Mouse (Mus musculus) forebrain, embryonic 14.5 days (tissue): ENCODE results near the gene Kpna1. TPM values are rescaled to one million over a fixed set of nuclear protein-coding genes. Genes with fewer than 3 reads are reported as not detected.
"Not testable (repeated sequence)": the region's sequence is repeated elsewhere in the genome, so short reads cannot be mapped to it uniquely, and the experiment has no call there.

Experiments
- ATAC-seq: fragments of 200-750 bp; cut with Nextera tagmentation; 2 replicates; pipeline ENCODE4 v1.8.0; 2017; ENCODE audit warnings: mild to moderate bottlenecking, moderate library complexity
- DNase-seq: peaks from one replicate; pipeline ENCODE4 v3.0.0-alpha.2; 2015; ENCODE audit warnings: low spot score
- H3K27ac ChIP-seq: fragments of 300-500 bp; sonication (generic); 2 replicates; pipeline ENCODE4 v1.5.1; 2014; ENCODE audit warnings: low read depth, mild to moderate bottlenecking, control low read depth, low read length, moderate library complexity
- H3K27me3 ChIP-seq: fragments of 300-500 bp; sonication (generic); replicated peaks from 2 replicates; pipeline ENCODE4 v1.6.1; 2014; ENCODE audit warnings: low read length, control low read depth, mixed read lengths; ENCODE audit not compliant: control insufficient read depth, insufficient read depth
- H3K36me3 ChIP-seq: fragments of 300-500 bp; sonication (generic); 2 replicates; pipeline ENCODE4 v1.6.1; 2014; ENCODE audit warnings: low read length, control low read depth; ENCODE audit not compliant: control insufficient read depth, insufficient read depth
- H3K4me1 ChIP-seq: fragments of 300-500 bp; sonication (generic); 2 replicates; pipeline ENCODE4 v1.6.1; 2014; ENCODE audit warnings: antibody characterized with exemption, low read length, control low read depth; ENCODE audit not compliant: control insufficient read depth, insufficient read depth
- H3K4me2 ChIP-seq: fragments of 300-500 bp; sonication (generic); 2 replicates; pipeline ENCODE4 v1.6.1; 2014; ENCODE audit warnings: mild to moderate bottlenecking, control low read depth, low read length
- H3K4me3 ChIP-seq: fragments of 300-500 bp; sonication (generic); 2 replicates; pipeline ENCODE4 v1.5.1; 2014; ENCODE audit warnings: low read depth, low read length, control low read depth
- H3K9ac ChIP-seq: fragments of 300-500 bp; sonication (generic); 2 replicates; pipeline ENCODE4 v1.6.1; 2014; ENCODE audit warnings: mild to moderate bottlenecking, low read length, control low read depth, moderate library complexity
- H3K9me3 ChIP-seq: fragments of 300-500 bp; sonication (generic); replicated peaks from 2 replicates; pipeline ENCODE4 v1.6.1; 2016; ENCODE audit warnings: low read length, control low read depth, mixed read lengths; ENCODE audit not compliant: control insufficient read depth
- WGBS: fragments of 180-500 bp; shearing (Covaris S2); extraction: QIAGEN DNeasy Blood & Tissue Kit; methylation state at CpG from one replicate; pipeline ENCODE4 v1.1.7; 2014; 5-methylcytosine and 5-hydroxymethylcytosine counted together
- polyA plus RNA-seq: library from polyadenylated mRNA; unstranded; fragments of >200 nt; fragmentation: Nextera tagmentation; extraction: Ambion mirVana; gene quantifications from 2 replicates; pipeline ENCODE4 v1.2.1, GENCODE M21; 2014

Kpna1 gene
- polyA plus RNA-seq = 85.2 and 90.2 TPM in 2 replicates

DNA sequence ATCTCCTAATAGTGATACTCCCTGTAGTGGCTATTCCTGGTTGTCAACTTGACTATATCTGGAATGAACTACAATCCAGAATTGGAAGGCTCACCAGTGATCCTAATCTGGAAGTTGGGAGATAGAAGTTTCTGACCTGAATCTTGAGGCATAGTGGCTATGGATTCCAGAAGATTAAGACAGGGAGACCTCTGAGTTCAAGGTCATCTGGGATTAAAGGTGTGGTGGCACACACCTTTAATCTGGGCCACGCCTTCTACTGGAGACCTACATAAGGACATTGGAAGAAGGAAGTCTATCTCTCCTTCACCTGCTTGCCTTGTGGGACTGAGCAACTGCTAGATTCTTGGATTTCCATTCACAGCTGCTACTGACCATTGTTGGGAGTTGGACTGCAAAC is at the start of gene Kpna1:
Kpna1 (plus strand) TSS at position 301 of the 400 bp plus-strand sequence.
- not testable (repeated sequence) for ATAC-seq, H3K9ac ChIP-seq, H3K4me2 ChIP-seq, H3K4me3 ChIP-seq, DNase-seq, H3K9me3 ChIP-seq, H3K36me3 ChIP-seq, H3K27ac ChIP-seq, H3K4me1 ChIP-seq, H3K27me3 ChIP-seq
- 92% methylated on average over 1 of the region's 1 CpGs for WGBS

DNA sequence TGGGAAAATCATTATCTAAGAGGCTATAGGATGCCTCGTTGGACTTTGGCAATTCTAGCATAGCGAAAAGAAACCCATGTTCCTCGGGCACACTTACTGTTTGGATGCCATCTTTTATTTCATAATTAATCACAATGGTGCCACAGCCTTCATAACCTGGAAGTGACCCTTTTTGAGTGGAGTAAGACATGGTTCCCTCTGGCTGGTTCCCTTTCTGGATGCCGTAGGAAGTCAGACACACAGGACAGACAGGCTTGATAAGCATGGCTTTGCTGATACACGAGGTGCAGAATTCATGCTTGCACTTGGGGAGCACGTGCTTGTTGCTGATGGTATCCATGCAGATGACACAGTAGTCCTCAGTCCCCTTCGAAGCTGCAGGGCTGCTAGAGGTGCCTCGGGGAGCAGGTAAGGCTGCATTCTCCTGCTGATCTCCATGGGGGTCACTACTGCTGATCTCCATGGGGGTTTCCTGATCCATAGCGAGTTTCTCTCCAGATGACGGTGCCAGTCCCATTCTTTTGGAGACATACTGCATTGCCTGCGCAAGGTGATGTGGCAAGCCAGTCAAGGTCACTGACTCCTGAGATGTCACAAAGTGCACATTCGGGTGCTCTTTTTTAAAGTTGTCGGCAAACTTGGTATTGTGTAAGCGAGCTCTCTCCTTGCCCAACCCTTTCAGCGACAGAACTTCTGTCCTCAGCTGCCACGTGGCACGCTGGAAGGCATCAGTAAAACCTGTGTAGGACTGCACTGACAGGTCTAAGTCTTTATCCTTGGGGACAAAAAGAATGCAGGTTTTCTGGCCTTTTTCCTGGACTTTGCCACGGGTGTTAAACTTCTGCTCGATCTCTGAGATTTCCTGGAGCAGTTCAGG is 46.1 kb upstream of the Kpna1 start:
- H3K36me3 ChIP-seq = no peaks in the 10 kb centered on the region
- DNase-seq (no peak), ATAC-seq (no peak)
- no peaks in the 10 kb centered on the region for H3K4me1 ChIP-seq
- no peaks in the 10 kb centered on the region for H3K9me3 ChIP-seq
- no peaks in the 10 kb centered on the region for H3K27me3 ChIP-seq
- no peak overlapping the region for H3K9ac ChIP-seq
- no peak overlapping the region for H3K4me2 ChIP-seq
- H3K27ac ChIP-seq = no peak overlapping the region
- H3K4me3 ChIP-seq = no peak overlapping the region
- 89% methylated on average over 19 of the region's 19 CpGs for WGBS

- no peak for ATAC-seq
- Histone ChIP-seq H3K36me3 (no peaks in the 10 kb centered on the region), H3K9ac (no peak overlapping the region), H3K27me3 (no peaks in the 10 kb centered on the region), H3K4me3 (no peak overlapping the region), H3K4me2 (no peak overlapping the region), H3K27ac (no peak overlapping the region), H3K4me1 (no peaks in the 10 kb centered on the region), H3K9me3 (no peaks in the 10 kb centered on the region)
- 88% methylated on average over 10 of the region's 10 CpGs for WGBS
- DNase-seq = no peak
These were observed 45.4 kb upstream of the Kpna1 start for GRCm38 (mm10) chr16:35933181-35933580.

DNA sequence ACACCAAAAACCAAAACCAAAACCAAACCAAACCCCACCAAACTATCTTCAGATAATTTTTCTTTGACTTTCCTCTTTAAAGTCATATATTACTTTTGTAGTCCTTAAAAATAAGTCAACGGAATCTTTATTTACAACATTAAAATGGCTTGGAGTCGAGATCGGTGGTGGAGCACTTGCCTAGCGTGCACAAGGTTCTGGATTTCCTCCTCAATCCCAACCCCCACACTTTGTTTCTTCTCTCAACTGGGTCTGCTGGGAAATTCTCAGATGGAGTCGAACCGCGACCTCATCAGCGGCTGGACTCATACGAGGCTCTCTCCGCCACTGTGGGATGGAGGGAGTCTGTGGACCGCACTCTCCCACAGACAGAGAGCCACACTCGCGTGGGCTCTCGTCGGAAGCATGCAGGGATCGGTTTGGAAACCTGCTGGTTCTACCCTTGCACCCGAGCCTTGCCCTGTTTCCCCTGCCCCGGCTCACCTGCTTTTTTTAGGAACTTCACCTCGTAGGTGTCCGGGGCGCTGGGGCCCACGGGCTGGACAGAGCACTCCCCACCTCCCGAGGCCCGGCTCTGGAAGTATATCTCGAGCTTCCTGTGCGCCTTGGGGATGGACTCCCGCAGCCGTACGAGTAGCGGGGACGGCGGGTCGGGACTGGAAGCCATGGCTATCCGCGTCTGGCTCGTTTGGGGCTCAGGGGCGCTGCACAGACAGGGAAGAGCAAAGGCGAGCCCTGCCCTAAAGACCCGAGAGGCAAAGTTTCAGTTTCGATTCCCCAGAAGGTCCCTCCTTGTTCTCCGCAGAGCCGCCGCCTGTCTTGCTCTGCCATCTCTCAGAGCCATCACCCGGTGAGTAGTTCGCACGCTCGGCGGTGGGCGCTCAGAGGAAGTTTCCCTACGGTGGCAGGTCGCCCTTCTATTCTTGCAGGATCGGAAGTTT is 40.1 kb upstream of the Kpna1 start, which contains the start of the genes Parp9 and Dtx3l:
Parp9 (plus strand) TSS at position 260 of the 941 bp plus-strand sequence.
Dtx3l (minus strand) TSS at position 941 of the 941 bp plus-strand sequence.
- Histone ChIP-seq H3K36me3 (no peaks in the 10 kb centered on the region), H3K4me2 (peak within 1 kb of the TSS; percentile 84), H3K27ac (no peak within 1 kb of the TSS), H3K4me1 (peaks cover 8% of the 10 kb centered on the region), H3K27me3 (no peaks in the 10 kb centered on the region), H3K9ac (peak within 1 kb of the TSS; percentile 75), H3K9me3 (no peaks in the 10 kb centered on the region), H3K4me3 (peak within 1 kb of the TSS; percentile 58)
- DNase-seq (peak; percentile 50), ATAC-seq (peak; percentile 63)
- 2% methylated on average over 52 of the region's 52 CpGs for WGBS

DNA sequence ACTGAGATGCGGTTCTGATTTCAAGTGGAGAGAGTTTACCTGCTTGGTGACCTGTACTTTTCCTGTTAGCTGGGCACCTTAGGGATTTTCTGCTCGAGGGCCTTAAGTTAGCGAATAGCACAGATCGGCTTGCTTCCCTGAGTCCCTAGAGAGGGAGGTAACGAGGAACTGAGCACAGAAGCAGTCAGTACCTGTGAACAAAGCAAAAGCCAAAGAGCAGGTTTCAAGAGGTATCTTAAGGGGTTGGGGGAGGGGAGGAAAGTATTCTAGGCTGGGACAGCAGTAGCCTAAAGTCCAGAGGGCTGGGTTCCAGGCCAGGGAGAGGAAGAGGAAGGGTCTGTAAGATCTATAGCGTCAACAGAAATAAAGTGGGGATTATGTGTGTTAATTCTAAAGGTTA is 39.3 kb upstream of the Kpna1 start:
- Histone ChIP-seq H3K4me1 (peaks cover 8% of the 10 kb centered on the region), H3K27me3 (no peaks in the 10 kb centered on the region), H3K4me3 (peak overlapping the region; percentile 58), H3K9me3 (no peaks in the 10 kb centered on the region), H3K36me3 (no peaks in the 10 kb centered on the region), H3K27ac (no peak overlapping the region), H3K9ac (peak overlapping the region; percentile 75), H3K4me2 (peak overlapping the region; percentile 84)
- no peak for DNase-seq
- WGBS = 2% methylated on average over 6 of the region's 6 CpGs
- ATAC-seq = peak; percentile 23; the same call in 1 of the 2 replicates

- no peaks in the 10 kb centered on the region for H3K9me3 ChIP-seq
- peaks cover 8% of the 10 kb centered on the region for H3K4me1 ChIP-seq
- peak overlapping the region; percentile 84 for H3K4me2 ChIP-seq
- ATAC-seq (peak; percentile 60; the same call in 1 of the 2 replicates), DNase-seq (peak; percentile 70)
- H3K4me3 ChIP-seq = peak overlapping the region; percentile 58; the same call in 1 of the 2 replicates
- H3K36me3 ChIP-seq = no peaks in the 10 kb centered on the region
- no peak overlapping the region for H3K27ac ChIP-seq
- WGBS = 10% methylated on average over 9 of the region's 9 CpGs
- no peaks in the 10 kb centered on the region for H3K27me3 ChIP-seq
- no peak overlapping the region for H3K9ac ChIP-seq
These were observed 38.9 kb upstream of the Kpna1 start for GRCm38 (mm10) chr16:35939690-35940089.

DNA sequence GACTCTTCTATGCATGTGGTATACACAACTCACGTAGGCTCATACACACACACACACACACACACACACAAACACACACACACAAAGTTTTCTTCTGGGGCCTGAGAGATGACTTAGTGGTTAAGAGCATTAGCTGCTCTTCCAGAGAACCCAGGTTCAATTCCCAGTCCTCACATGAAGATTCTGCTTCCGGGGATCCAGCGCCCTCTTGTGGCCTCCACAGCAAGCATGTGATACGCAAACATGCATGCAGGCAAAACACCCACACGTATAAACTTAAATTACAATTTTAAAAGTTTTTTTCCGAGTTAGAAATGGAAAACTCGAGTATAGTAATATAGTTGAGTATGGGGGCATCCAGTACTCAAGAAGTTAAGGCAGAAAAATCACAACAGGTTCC is 37.2 kb upstream of the Kpna1 start:
- Histone ChIP-seq H3K4me3 (no peak overlapping the region), H3K27ac (no peak overlapping the region), H3K4me2 (no peak overlapping the region), H3K4me1 (peaks cover 8% of the 10 kb centered on the region), H3K36me3 (no peaks in the 10 kb centered on the region), H3K27me3 (no peaks in the 10 kb centered on the region), H3K9me3 (no peaks in the 10 kb centered on the region), H3K9ac (no peak overlapping the region)
- no peak for ATAC-seq
- DNase-seq = no peak
- 84% methylated on average over 7 of the region's 7 CpGs for WGBS

GRCm38 (mm10) chr16:35949264-35949663 is 29.3 kb upstream of the Kpna1 start:
- WGBS = 91% methylated on average over 5 of the region's 5 CpGs
- Histone ChIP-seq H3K4me2 (no peak overlapping the region), H3K9me3 (no peaks in the 10 kb centered on the region), H3K36me3 (no peaks in the 10 kb centered on the region), H3K4me1 (no peaks in the 10 kb centered on the region), H3K27ac (no peak overlapping the region), H3K4me3 (no peak overlapping the region), H3K9ac (no peak overlapping the region), H3K27me3 (no peaks in the 10 kb centered on the region)
- ATAC-seq (no peak), DNase-seq (no peak)
